Mouse (Mus musculus) brain, embryonic 18.5 days (tissue): ENCODE measurements around the gene Abhd16a.

Source experiments
- DNase-seq: peaks from one replicate; pipeline ENCODE4 v3.0.0-alpha.2; 2012; ENCODE audit warnings: low read depth, low spot score

Abhd16a gene

DNA sequence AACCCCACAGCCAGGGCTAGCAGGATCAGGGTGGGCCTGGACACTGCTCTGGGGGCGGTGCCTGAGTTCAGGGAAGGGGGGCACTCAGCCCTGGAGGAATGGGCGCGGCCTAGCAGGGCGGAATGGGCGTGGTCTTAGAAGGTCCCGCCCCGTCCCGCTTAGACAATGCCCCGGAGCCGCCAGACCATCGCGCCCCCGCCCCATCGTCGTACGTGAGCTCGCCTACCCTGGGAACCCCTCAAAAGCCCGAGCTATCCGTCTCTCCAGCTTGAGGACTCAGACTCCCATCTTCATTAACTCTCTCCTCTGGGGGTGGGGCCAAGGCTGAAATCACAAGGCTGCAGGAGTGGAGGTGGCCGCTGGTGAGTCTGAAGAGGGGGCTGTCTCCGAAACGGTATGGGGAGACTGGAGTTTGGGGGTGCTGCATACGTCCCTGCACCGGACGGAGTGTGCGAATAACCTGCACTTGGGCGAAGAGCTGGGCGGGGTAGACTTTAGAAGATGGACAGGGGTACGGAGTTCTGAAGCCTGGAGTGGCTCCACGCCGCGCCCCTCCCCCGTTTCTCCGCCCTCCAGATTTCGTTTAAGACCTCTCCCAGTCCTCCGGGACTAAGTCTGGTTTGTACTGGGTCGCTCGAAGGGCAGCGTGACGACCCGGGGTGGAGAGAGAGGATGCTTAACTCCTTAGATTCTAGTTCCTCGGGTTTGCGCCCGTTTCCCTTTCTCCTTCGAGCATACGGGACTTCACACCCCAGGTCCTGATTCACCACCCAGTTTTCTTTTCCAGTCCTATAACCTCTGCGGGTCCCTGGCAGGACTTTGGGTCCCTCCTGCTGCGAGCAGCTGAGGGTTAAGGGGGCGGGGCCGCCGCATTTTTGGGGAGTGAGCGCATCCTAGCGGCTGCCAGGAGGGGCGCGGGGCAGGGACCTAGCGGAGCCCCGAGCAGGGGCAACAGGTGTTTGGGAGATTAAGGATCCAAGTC, 29.9 kb upstream of the Abhd16a start, which contains the start of gene Ddah2:
Ddah2 (plus strand) TSS at position 125 of the 982 bp plus-strand sequence.
- peak; percentile 72 for DNase-seq

GRCm38 (mm10) chr17:35060071-35060470, 29.0 kb upstream of the Abhd16a start:
- no peak for DNase-seq

DNA sequence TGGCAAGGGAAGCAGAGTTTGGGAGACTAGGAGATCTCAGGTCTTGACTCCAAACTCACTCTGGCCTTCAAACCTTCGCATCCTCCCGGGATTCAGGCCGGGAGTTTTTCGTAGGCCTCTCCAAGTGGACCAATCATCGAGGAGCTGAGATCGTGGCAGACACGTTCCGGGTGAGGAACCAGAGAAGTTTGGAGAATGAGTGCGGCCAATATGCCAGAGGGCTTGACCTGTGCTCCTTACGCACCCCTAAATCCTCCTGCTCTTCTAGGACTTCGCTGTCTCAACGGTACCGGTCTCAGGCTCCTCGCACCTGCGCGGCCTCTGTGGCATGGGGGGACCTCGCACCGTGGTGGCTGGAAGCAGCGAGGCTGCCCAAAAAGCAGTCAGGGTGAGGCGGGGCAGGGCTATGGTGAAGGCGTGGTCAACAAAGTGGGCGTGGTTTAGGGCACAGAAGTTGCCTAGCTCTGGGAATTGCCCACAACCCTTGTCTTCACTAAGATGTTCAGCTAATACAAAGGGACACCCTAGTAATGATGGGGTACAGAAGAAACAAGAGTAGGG, 28.2 kb upstream of the Abhd16a start:
- no peak for DNase-seq

DNA sequence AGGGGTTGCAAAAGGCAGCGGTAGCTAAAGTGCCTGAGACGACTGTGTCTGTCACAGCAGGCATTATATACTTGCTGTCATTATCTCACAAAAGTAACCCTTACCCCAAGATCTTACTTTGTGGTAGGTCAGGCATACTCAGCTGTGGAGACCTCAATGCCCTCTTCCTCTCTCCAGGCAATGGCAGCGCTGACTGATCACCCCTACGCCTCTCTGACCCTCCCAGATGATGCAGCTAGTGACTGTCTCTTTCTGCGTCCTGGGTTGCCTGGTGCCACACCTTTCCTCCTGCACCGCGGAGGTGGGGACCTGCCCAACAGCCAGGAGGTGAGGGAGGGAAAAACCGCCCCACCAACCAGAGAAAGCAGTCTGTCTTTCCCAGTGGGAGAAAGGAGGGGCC, 27.8 kb upstream of the Abhd16a start:
- DNase-seq, result no peak

DNA sequence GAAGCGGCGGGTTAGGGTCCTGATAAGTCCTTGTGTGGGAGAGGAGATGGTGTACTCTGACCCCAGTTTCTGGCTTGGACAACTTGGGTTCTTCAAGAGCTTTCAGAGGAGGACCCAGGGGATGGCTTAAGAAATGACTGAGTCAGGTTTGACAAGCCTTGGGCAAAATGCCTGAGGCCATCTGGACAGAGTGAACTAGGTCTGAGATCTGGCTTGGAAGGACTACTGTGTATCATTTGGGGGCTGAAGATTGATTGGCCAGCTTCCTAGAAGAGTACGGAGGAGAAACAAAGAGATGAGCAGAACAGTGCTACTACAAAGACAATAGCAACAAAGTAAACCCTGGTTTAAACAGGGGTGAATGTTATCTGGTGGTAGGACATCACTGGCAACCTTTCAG, 25.6 kb upstream of the Abhd16a start:
- no peak for DNase-seq

DNA sequence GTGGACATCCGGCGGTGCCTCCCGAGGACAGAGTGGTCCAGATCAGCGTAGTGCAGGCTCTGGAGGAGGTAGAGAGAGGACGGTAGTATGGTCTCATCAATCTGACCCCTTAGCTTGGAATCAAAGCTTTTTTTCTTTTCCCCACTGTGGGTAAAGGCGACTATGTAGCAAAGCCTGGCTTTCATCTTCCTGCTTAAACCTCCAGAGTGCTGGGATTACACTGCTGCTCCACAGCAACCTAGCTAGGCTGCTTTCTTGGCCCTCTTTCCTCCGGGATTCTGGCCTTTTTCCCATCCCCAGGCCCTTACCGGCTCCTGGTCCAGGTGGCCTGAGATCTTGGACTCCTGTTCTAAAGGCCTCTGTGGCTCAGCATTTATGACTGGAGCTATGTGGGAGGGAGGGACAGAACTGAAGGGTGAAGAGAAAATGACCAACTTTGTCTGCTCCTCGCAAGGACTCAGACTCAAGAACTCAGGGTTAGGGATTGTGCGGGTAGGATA, 24.6 kb upstream of the Abhd16a start:
- DNase-seq, result no peak

DNA sequence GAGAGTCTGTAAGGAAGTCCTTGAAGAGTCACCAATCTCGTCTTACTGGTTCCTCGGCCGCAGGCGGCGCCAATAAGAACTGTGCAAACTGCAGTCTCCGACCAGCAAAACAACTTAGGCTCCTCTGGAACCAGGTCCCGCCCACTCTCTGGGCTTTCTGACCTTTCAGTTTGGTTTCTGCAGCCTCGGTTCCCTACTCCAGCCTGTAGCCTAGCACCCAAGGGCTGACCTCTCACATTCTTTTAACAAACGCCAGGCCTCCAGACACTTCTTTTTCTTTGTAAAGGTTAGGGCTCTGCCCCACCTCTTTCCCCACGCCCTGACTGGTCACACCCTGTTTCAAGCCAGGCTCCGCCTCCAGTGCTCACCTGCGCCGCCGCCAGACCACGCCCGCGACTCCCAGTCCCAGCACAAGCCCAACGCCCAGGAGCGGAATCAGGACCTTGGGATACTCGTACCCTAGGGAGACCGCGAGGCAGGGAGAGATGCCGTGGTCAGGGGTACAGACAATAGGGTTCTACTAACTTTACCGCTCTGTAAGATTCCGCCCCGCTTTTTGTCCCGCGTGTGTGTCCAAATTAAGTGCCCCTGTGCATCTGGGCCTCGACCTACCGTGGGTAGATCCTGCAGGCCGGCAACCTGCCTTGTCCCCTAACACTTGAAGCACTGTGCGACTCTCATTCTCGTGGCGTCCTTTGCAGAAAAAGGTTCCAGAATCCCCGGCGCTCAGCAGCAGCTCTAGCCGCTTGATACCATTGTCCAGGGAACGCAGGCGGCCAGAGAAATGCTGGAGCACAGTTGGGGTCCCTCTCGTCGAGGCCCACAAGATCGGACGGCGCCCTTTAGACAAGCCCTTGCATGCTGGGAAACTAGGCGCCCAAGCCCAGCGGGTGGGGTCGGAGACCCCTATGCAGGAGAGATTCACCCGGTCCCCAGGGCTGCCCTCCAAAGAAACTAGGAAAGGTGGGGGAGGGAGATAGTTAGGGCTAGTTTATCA, 23.8 kb upstream of the Abhd16a start, which contains the start of gene Ly6g6c:
Ly6g6c (plus strand) TSS at position 438 of the 997 bp plus-strand sequence.
- no peak for DNase-seq

- DNase-seq, result no peak
Measured at GRCm38 (mm10) chr17:35066084-35066483, 23.0 kb upstream of the Abhd16a start, which contains the start of gene Mpig6b. Mpig6b (minus strand) TSS chr17:35066184.

- DNase-seq, result no peak
Measured at GRCm38 (mm10) chr17:35068213-35068914, 20.7 kb upstream of the Abhd16a start.

DNA sequence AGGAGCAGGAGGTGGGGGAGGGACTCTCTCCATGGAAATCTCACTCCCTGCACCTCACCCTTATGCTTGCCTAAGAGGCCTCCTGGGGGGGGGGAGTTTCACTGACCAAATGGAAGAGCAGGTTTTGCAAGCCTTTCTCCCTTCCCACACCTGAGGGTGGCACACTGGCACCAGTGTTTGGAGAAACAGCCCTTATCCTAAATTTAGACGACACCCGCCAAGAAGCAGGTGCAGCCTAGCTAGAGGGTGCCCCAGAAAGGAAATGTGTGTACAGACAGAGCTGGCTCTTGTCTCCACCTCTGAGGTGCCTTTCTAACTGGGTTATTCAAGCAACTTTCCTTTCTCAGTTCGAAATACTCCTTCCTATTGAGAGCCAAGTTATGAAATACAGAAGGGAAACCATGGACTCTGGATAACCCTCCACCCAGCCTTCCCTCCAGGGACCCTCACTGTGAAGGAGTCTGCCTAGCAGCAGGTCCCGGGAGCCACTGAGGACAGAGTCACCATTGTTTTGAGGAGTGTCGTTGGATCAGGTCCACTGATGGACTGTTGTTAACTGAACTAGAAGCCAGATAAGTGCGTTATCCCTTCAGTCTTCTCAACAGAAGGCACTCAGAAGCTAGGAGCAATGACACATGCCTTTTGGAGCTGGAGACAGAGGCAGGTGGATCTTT, 18.4 kb upstream of the Abhd16a start:
- DNase-seq, result no peak

DNA sequence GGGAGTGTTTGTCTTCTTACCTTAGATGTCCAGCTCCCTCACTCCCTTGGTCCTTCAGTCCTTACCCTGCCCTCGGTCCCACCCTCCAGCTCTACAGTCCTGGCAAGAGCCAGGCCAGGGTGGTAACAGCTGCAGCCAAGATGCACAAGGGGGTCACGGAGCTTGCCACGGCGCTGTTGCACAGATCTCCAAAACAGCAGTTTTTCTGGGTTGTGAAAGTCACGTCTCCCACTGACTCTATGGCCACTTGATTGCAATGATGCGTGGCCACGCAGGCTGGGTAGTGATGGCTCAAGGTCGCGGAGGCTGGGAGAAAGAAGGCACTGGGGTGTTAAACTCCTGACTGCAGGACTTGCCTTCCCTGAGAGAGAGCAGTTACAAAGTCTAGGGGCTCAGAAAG, 17.6 kb upstream of the Abhd16a start:
- no peak for DNase-seq

GRCm38 (mm10) chr17:35074097-35074496, 15.0 kb upstream of the Abhd16a start:
- DNase-seq, result no peak

DNA sequence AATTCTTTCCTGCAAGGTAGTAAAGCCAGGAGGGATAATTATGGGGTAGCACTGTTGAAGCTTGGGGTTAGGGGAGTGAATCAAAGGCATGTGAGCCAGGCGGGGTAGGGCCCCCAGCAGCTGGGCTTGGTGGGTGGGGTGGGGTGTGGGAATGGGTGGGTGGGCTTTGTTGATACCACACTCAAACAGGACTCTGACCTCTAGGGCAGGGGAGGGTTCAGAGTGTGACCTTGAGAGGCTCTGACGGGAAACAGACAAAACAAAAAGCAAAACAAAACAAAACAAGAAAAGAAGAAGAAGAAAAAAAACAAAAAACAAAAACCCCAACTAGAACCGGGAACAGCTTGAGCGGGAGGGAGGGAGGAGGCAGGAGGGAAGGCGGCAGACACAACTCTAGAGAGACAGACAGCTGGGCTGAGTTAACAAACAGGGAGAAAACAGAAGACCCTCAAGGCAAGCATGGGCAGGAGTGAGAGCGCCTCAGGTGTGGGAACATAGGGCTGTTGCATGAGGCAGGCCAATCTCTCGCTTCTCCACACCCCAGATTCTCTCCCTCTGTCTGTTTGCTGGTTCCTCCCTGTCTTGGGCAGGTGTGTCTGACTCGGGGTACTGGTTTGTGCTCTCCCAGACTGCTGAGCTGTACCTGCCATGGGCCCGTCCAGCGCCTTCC, 12.4 kb upstream of the Abhd16a start, which contains the start of gene Ly6g6e:
Ly6g6e (plus strand) TSS at position 396 of the 670 bp plus-strand sequence.
- no peak for DNase-seq

DNA sequence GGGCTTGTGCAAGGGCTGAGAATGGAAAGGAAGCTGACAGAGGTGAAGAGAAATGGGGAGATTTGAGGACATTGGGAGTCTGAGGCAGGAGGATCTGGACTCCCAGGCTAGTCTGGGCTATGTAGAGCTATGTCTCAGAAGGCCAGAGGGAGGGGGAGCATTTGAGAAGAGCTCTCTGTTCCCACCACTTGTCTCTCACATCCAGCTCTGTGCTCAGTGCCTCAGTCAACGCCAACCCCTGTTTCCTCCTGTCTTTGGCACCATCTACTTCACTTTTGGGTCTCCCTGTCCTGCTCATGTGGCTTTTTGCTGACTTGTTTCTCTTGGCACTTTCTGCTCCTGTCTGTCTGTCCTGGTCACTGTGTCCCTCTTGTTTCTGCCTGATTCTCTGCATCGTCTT, 11.8 kb upstream of the Abhd16a start:
- no peak for DNase-seq

DNA sequence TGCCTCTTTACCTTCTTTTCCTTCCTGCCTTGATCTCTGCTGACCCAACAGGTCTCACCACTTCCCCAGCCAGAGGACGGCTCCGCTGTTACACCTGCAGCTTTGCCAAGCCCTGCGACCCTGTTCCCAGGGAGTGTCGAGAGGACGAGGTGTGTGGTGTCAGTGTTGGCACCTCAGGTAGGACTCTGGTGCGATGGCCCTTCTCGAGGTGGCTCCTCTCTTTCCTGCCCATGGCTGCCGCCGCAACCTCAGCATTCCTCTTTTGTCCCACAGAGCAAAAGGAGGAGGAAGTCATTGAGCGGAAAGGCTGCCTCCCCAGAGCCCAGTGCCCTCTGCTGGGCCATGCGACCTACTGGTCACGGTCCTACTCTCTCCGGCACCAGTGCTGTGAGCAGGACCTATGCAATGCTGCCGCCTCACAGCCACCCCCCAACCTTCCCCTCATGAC, 11.3 kb upstream of the Abhd16a start, which contains the start of gene Ly6g6d:
Ly6g6d (minus strand) TSS at position 280 of the 448 bp plus-strand sequence.
- DNase-seq, result no peak

DNA sequence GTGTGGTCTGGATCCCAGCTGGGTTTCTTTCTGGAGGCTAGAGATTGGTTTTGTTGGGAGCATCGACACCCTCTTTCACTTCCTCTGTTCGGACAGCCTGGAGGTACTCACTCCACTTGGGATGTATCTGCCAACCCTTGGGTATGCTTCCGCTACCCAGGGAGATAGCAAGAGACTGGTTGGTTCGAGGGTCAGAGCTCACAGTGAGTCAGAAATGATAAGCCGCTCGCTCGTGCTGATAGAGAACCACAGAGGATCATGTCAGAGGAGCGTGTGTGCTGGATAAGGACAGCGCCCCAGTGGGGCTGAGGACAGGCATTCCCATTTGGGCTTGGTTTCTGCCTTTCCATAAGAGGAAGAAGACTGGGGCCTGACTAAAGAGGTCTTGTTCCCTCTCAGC, 9.3 kb upstream of the Abhd16a start:
- DNase-seq, result no peak

DNA sequence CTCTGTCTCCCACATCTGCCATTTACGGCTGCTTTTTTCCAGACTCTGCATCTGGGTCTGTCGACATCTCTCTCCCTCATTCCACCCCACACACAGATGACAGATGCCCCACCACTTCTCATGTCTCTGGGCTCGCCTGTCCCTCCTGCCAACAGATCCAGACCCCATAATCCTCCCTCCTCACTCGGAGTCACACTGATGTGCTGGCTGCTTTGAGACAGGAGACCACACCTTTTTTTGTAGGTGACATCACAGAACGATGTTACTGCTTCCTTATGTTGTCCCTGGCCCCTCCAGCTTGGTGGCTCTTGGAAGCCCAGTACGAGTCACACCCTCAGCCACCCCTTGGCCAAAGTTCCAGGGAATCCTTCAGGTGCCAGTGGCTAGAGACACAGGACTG, 8.8 kb upstream of the Abhd16a start:
- no peak for DNase-seq

- no peak for DNase-seq
Measured at GRCm38 (mm10) chr17:35080710-35081109, 8.4 kb upstream of the Abhd16a start.

GRCm38 (mm10) chr17:35082841-35083576, 6.1 kb upstream of the Abhd16a start:
- DNase-seq, result no peak
